In genomic region chr2:6378590-6379205, GRCm38 (mm10) we compare ENCODE assay signal across 11 mouse cellular contexts. TPM values are rescaled to one million over a fixed set of nuclear protein-coding genes. Genes with fewer than 3 reads are reported as not detected.
DNase-seq lines count a peak whose midpoint lies in the region; ATAC-seq and TF ChIP-seq lines count a peak whose summit lies in the region.
"Had no signal": no experiment of that assay in that cellular context is flagged by ENCODE, and none has a peak within 500 bp of the region (broad histone marks: within the 10 kb centered on the region; RNA-seq: fewer than 3 reads in every experiment).

No protein-coding gene starts in this region.

- no peak for TF ChIP-seq EP300 in lung, postnatal 0 days (IDR thresholded peaks at IDR 0.05)

- TF ChIP-seq CTCF in lung, postnatal 0 days (IDR thresholded peaks at IDR 0.05): no peak

- intact Hi-C loops in left cerebral cortex, postnatal 4 days (cut with DNase I): no loop called here

- ATAC-seq in erythroid progenitor cell, adult 5-6 weeks (replicated peaks; ENCODE audit: low FRiP score, poor library complexity, severe bottlenecking): peak; percentile 62; the same call in 1 of the 2 replicates
- ATAC-seq in lung, postnatal 0 days: peak; percentile 82

- no peak overlapping the region for H3K9ac ChIP-seq in lung, postnatal 0 days (replicated peaks; ENCODE audit: low read depth)
- H3K9ac ChIP-seq: limb, embryonic 13.5 days; neural tube, embryonic 13.5 days had no signal

- no peak overlapping the region for H3K4me2 ChIP-seq in lung, postnatal 0 days (replicated peaks; ENCODE audit: low read depth, low read length)
- H3K4me2 ChIP-seq: limb, embryonic 13.5 days; neural tube, embryonic 13.5 days had no signal

- H3K4me3 ChIP-seq in lung, postnatal 0 days (ENCODE audit: low read depth, low read length): no peak overlapping the region
- H3K4me3 ChIP-seq: limb, embryonic 13.5 days; neural tube, embryonic 13.5 days had no signal

- peak; percentile 38 for DNase-seq in urinary bladder, postnatal 14 days (ENCODE audit: low spot score)
- DNase-seq in urinary bladder, postnatal 25 days (ENCODE audit: low spot score): no peak
- DNase-seq in lung, postnatal 0 days (ENCODE audit: low spot score): peak; percentile 85
- no peak for DNase-seq in left cerebral cortex, postnatal 4 days
- DNase-seq in right cerebral cortex, postnatal 14 days: no peak
- no peak for DNase-seq in urinary bladder, postnatal 10 days (ENCODE audit: low spot score)
- DNase-seq: gastrocnemius, postnatal 25 days; kidney, adult 18-20 months had no signal

- no peaks in the 10 kb centered on the region for H3K9me3 ChIP-seq in lung, postnatal 0 days (ENCODE audit: low read length)
- H3K9me3 ChIP-seq: limb, embryonic 13.5 days; neural tube, embryonic 13.5 days had no signal

- peaks cover 21% of the 10 kb centered on the region for H3K4me1 ChIP-seq in lung, postnatal 0 days (ENCODE audit: insufficient read depth, low read depth, low read length)

- WGBS in lung, postnatal 0 days: 46% methylated on average over 8 of the region's 8 CpGs

- no peaks in the 10 kb centered on the region for H3K27me3 ChIP-seq in lung, postnatal 0 days (replicated peaks; ENCODE audit: insufficient read depth, low read length)
- H3K27me3 ChIP-seq: limb, embryonic 13.5 days; neural tube, embryonic 13.5 days had no signal

- no peaks in the 10 kb centered on the region for H3K36me3 ChIP-seq in lung, postnatal 0 days (ENCODE audit: insufficient read depth, low read length)
- H3K36me3 ChIP-seq: limb, embryonic 13.5 days; neural tube, embryonic 13.5 days had no signal

- peak overlapping the region; percentile 66 for H3K27ac ChIP-seq in lung, postnatal 0 days (ENCODE audit: low read length)
- H3K27ac ChIP-seq: limb, embryonic 13.5 days; neural tube, embryonic 13.5 days had no signal

RNA-seq across cellular contexts. Expression of gene Usp6nl, which starts 56.2 kb away (rescaled TPM):
- total RNA-seq in erythroid progenitor cell, adult 5-6 weeks (2015; ENCODE audit: low replicate concordance): 18.0 and 30.3 TPM in 2 replicates
- total RNA-seq in erythroid progenitor cell, adult 5-6 weeks (2017; ENCODE audit: low replicate concordance): 26.6 and 47.0 TPM in 2 replicates
- 9.5 and 11.0 TPM in 2 replicates for polyA plus RNA-seq in lung, postnatal 0 days (2015; fragmentation: Nextera tagmentation; extraction: Ambion mirVana)
- total RNA-seq in left cerebral cortex, postnatal 4 days (2021): 10 to 100 TPM; 26.7 to 30.0 TPM

Comparison
In these comparisons a context has a peak if more than half of its experiments do, and no peak if none do; other contexts are left out.
1. DNase-seq: peak in urinary bladder, postnatal 14 days (single experiment) and lung, postnatal 0 days (single experiment); none in urinary bladder, postnatal 25 days (single experiment), left cerebral cortex, postnatal 4 days (single experiment), right cerebral cortex, postnatal 14 days (single experiment) and urinary bladder, postnatal 10 days (single experiment).